Mouse (Mus musculus) A20 (cell line): Measurements from ENCODE around the gene Trub1.

Experiments
- DNase-seq: peaks from one replicate; pipeline ENCODE4 v3.0.0-alpha.2; 2011; ENCODE audit warnings: low read depth, low spot score

Trub1 gene

DNA sequence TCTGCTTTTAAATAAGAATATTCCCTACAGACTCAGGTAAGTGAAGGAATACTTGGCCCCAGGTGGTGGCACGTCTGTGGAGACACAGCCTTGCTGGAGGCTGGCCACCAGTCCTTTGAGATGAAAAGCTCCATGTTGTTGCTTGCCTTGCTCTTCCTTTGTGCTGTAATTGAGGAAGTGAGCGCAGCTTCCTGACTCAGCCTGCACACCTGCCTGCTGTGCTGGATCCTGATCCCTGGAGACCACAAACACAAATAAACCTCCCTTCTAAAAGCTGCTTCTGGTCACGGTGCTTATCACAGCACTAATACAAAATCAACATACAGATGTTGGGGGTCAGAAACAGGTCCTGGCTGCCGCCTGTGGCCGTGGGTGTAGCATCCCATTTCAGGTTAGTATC, 41.3 kb downstream of the Trub1 start:
- DNase-seq, result peak; percentile 63

DNA sequence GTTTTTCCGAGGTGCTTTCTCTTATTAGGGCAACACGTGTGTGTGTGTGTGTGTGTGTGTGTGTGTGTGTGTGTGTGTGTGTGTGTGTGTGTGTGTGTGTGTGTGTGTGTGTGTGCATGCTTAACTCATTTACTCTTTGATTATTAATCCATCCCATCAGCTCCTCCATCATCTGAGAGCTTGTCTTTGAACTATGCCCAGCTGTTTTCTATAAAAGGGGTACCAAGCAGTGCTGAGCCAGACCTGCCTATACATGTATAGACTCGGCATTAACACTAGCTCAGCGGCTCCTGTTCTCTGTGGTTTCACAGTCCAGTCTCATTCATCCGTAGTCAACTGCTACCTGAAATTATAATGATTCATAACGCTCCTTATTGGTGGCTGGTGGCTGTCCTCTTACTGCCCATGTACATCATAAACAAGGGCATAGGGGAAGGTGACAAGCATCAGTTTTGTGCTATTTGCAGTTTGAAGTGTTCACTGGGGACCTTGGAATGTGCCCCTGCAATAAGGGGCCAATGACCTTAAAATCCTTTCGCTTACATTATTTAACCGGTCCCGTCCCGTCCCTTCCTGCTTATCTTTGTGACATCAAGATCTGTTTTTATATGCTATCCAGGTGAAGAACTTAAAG, 45.5 kb downstream of the Trub1 start:
- no peak for DNase-seq

DNA sequence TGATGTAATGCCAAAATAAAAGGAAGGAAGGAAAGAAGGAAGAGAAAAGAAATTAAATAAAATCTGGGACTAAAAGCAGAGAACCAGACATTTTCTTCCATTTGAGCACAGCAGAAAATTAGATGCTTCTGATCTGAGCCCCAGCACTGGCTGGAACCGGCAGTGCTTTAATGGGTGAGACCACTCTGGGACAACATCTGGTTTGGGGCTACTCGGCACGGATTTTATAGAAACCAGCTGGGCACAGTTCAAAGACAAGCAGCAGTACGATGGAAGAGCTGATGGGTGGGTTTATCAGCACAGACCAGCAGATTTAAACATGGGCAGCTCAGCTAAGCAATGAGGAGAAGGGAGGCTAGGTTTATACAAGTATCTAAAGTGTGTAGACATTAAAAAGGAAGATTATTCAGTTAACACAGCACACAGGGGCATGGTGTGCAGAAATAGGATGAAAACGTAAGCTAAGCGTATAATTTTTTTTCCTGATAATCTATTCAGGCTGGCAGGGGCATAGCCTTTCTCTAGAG, 46.2 kb downstream of the Trub1 start:
- no peak for DNase-seq

- DNase-seq, result no peak
Observed at GRCm38 (mm10) chr19:57500254-57500653, 47.5 kb downstream of the Trub1 start.

GRCm38 (mm10) chr19:57503144-57503543, 50.4 kb downstream of the Trub1 start:
- no peak for DNase-seq

GRCm38 (mm10) chr19:57505048-57505932, 52.6 kb downstream of the Trub1 start:
- peak; percentile 17 for DNase-seq

- peak; percentile 13 for DNase-seq
Observed at GRCm38 (mm10) chr19:57506591-57506990, 53.9 kb downstream of the Trub1 start.

- DNase-seq, result no peak
Observed at GRCm38 (mm10) chr19:57508261-57508788, 55.6 kb downstream of the Trub1 start.

DNA sequence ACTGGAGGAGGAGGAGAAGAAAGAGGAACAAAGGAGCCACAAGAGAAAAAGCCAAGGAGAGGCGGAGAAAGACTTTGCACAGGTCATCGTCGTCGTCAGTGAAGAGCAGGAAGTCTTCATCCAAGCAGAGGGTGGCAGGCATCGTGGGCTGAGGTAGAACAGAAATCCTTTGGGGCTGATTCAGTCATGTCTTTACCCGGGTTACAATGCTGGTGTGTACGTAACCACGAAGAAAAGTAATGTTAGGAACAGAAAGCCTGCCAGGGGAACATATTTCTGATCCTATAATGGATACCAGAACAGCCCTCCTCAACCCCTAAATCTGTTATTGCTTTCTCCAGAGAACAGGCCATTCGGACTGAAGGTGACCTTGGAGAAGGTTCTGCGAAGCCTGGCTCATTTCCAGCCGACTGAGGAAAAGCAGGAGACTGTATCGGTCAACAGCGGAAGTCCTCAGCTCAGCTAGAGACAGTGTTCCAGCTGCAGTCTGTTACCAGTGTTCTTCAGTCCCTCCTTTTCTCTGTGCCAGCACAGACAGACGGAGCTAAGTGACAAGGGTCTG, 57.1 kb downstream of the Trub1 start:
- no peak for DNase-seq

- no peak for DNase-seq
Observed at GRCm38 (mm10) chr19:57510836-57511235, 58.1 kb downstream of the Trub1 start.

GRCm38 (mm10) chr19:57513123-57513522, 60.4 kb downstream of the Trub1 start:
- no peak for DNase-seq

DNA sequence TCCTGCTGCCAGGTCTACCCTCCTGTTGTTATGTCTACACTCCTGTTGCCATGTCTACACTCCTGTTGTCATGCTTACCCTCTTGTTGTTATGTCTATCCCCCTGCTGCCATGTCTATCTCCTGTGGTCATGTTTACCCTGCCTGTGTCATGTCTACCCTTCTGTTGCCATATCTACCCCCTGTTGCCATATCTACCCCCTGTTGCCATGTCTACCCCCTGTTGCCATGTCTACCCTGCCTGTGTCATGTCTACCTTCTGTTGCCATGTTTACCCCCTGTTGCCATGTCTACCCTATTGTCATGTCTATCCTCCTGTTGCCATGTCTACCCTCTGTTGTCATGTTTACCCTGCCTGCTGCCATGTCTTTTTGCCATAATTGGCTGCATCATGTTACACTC, 69.0 kb downstream of the Trub1 start:
- DNase-seq, result no peak

DNA sequence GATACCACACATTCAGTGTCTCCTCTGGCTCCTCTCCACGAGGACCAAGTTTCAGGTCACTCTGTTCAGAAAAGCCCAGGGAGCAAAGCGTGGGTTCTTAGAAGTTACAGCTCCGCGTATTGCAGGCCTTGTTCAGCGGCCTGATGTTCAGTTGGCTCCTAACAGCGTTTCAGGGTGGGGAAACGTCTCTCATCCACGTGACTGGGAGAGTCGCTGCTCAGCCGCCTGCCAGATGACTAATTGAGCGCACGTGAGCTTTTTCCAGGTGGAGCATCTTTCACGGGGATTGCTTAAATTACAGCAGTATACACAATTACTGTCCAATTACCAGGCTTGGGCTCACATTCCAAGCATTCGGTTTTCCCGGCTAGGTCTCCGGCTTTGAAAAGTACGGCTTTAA, 70.7 kb downstream of the Trub1 start:
- DNase-seq, result no peak

DNA sequence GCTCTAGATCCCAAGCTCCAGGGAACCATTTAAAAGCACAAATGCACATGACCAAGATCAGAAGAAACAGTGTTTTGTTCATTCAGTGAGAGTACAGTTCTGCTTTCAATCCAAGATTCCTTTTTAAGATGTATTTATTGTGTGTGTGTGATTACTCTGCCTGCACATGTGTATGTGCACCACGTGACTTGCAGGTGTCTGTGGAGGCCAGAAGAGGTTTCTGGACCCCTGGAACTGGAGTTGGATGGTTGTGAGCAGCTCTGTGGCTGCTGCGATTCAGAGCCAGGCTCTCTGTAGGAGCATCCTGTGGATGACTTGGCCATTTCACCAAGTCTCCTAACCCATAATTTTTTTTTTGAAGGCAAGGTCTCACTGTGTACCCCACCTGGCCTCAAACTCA, 73.0 kb downstream of the Trub1 start:
- no peak for DNase-seq

DNA sequence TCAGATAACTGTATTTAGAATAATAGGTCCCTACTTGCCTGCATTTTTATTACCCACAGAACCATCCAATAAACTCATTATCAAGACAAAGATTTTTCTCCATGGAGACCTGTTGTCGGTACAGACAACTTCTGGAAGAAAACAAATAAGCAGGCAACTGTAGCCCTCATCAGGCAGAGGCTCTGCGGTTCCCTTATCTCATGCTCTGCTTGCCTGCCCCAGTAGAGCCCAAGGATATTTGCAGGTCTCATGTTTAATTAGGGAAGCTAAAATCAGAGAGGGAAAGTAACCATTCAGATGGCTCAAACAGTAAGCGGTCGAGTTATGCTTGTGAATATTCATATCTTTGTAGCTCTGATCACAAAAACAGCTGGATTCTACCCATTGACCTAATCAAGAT, 77.5 kb downstream of the Trub1 start:
- DNase-seq, result no peak

GRCm38 (mm10) chr19:57534262-57534661, 81.5 kb downstream of the Trub1 start:
- DNase-seq, result no peak

DNA sequence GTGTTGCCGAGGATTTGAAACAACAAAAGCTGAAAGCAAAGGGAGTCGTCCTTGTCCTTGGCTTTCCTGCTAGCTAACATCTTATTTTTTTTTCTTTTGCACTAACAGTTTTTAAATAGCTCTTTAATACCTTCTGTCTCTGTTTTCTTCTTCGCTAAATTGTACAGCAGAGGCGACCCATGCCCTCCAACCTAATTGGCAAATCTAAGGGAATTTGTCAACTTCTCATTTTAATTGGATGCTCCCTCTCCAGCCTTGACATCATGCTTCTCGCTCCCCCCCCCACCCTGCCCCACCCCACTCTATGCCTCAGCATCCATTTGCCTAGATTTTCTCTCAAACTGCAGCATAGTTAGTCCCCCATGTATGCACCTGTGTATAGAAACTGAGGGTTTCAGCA, 83.8 kb downstream of the Trub1 start:
- no peak for DNase-seq

- DNase-seq, result no peak
Observed at GRCm38 (mm10) chr19:57537510-57538182, 84.9 kb downstream of the Trub1 start.

- DNase-seq, result no peak
Observed at GRCm38 (mm10) chr19:57540118-57540517, 87.4 kb downstream of the Trub1 start.
